Mouse (Mus musculus) CD8-positive naive resting alpha-beta T cell, adult 2 months (primary cell): ENCODE data around the gene Gm21149.
"Not testable (repeated sequence)": the region's sequence is repeated elsewhere in the genome, so short reads cannot be mapped to it uniquely, and the experiment has no call there.

ENCODE experiments used
- DNase-seq, 2 experiments: peaks; one replicate each; pipeline ENCODE4 v3.0.0; 2022; ENCODE audit warnings: low read depth in 2 of 2, low spot score in 2 of 2

Gene Gm21149

GRCm38 (mm10) chr5:15463561-15463960, 12.8 kb downstream of the Gm21149 start:
- DNase-seq: not testable (repeated sequence)

DNA sequence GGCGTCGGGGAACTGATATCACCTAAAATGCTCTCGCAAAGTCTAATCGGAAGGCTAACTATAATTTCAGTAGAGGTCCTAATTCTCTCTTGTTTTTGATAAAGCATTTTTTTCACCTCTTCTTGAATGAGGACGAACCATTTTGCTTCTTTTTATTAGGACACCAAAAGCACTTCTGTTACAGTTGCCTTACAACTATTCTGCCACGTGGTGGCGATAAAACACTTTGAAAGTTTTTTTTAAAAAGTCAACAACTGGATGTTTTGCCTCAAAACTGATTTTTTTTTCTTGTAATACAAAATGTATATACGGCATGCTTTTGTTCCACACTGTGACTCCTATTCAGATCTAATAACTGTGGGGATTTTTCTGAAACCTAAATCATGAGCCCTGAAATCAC, 14.7 kb downstream of the Gm21149 start:
- not testable (repeated sequence) for DNase-seq

DNA sequence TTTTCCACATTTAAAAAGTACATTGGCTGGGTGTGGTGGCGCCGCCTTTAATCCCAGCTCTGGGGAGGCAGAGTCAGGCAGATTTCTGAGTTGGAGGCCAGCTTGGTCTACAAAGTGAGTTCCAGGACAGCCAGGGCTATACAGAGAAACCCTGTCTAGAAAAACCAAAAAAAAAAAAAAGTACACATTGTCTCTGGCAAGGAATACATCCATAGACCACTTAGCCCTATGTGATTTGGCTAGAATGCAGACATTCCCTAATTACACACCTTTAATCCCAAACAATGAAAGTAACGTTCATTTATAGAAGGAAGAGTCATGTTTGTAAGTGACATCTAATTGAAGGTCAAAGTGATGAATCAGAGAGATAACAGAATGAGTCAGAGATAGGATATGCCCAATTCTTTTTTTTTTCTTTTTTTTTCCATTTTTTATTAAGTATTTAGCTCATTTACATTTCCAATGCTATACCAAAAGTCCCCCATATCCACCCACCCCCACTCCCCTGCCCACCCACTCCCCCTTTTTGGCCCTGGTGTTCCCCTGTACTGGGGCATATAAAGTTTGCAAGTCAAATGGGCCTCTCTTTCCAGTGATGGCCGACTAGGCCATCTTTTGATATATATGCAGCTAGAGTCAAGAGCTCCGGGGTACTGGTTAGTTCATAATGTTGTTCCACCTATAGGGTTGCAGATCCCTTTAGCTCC, 18.3 kb downstream of the Gm21149 start:
- DNase-seq: not testable (repeated sequence)
